Mouse (Mus musculus): ENCODE data around the gene Gpn1.
A peak's percentile ranks its signal among the peaks of the same experiment; 100 is the strongest.
"Not testable (repeated sequence)": the region's sequence is repeated elsewhere in the genome, so short reads cannot be mapped to it uniquely, and the experiment has no call there.

The Gpn1 gene

DNA sequence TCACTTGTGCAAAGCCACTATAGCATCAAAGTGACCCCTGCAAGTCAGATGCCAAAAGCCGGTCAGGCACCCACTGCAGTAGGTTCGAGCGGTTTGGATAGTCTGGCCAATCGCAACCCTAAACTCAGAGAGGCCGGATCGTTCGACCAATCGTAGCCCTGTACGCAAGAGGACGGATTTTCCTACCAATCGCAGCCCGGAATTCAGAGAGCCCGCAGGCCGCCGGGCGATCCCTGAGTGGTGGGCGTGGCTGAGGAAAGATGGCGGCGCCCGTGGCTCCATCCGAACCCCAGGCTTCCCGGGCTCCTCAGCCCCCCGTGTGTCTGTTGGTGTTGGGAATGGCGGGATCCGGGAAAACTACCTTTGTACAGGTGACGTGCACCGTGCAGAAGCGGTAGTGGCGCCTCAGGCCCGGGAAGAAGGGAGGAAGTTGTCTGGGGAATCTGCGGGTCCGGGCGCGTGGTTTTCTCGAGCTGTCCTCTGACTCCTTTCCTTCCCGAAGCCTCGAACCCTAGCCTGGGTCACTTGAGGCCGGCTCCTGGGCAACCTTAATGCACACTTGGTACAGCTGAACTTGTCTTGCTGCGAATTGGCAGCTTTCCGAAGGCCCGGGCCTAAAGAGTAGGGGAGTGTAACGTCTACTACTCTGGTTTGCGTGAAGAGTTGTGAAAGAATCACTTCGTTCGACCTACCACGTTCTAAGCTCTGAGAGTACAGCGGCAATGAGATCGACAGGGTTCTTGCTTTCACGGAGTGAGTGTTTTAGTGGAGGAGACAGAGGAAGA, at the start of gene Gpn1:
Gene Gpn1, plus strand, starts transcription at position 229 of the 785 bp plus-strand sequence.
- peak; percentile 83 for DNase-seq (ENCODE audit: low spot score)

GRCm38 (mm10) chr5:31451336-31451735, 43.2 kb upstream of the Gpn1 start:
- no peak for DNase-seq (ENCODE audit: low spot score)

DNA sequence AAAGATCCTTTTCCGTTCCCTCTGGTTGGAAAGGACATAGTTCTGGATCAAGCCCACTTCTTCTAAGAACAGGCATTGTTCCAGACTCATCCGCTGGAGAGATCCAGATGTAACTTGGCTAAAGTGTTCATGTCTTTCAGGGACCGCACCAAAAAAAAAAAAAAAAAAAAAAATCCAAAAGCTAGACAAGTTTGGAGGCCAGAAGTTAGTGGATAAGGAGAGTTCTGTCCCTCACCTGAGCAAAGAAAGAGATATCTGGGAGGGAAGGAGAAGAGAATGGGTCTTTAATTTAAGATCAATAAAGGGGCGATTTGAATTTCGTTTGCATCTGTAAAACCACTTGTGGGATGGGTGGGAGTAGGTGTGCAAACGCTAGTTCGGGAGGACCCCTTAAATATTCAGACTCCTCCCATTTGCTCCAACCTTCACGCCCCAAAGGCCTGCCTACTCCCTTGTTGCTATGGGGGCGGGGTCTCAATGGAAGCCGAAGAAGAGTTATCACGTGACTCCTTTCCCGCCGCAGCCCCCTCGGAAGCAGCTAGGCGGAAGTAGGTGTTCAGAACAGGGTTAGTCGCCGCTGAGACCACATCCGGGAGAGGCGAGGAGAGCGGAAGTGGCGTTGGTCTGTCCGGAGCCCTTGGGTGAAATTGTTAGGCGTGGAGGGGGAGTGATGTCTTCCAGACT, 42.5 kb upstream of the Gpn1 start, which contains the start of gene Zfp512:
Gene Zfp512, plus strand, starts transcription at position 554 of the 684 bp plus-strand sequence.
- DNase-seq (ENCODE audit: low spot score) = peak; percentile 81

GRCm38 (mm10) chr5:31452562-31452878, 42.0 kb upstream of the Gpn1 start:
- no peak for DNase-seq (ENCODE audit: low spot score)

DNA sequence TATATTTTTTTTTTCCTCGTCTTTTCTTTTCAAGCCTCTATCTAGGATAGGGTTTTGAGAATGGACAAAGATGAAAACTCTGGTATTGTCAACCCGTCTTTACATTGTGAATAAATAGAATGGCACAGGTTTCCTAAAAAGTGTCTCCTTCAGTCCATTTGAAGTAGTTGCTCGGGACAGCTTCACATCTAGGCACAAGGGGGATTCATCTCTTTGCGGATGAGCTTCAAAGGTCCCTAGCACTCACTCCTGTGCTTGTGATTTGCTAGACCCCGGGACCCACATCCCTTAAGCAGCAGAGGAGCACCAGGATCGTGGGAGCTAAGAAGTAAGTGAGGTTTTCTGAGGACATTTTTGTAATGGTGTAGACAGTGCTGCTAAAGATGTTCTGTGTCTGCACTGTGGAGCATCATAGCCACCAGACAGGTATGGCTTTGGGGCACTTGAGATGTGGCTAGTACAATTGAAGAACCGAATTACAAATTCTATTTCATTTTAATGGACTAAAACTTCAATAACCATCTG, 41.6 kb upstream of the Gpn1 start:
- DNase-seq (ENCODE audit: low spot score) = no peak

GRCm38 (mm10) chr5:31467798-31468197, 26.7 kb upstream of the Gpn1 start:
- DNase-seq (ENCODE audit: low spot score) = no peak

GRCm38 (mm10) chr5:31469711-31470110, 24.8 kb upstream of the Gpn1 start:
- DNase-seq (ENCODE audit: low spot score) = no peak

GRCm38 (mm10) chr5:31470334-31470733, 24.2 kb upstream of the Gpn1 start:
- peak; percentile 40 for DNase-seq (ENCODE audit: low spot score)

- no peak for DNase-seq (ENCODE audit: low spot score)
Measured at GRCm38 (mm10) chr5:31480536-31480935, 14.0 kb upstream of the Gpn1 start.

- no peak for DNase-seq (ENCODE audit: low spot score)
Measured at GRCm38 (mm10) chr5:31485440-31485839, 9.1 kb upstream of the Gpn1 start, which contains the start of gene 4930548H24Rik. 4930548H24Rik (plus strand) TSS chr5:31485740.

DNA sequence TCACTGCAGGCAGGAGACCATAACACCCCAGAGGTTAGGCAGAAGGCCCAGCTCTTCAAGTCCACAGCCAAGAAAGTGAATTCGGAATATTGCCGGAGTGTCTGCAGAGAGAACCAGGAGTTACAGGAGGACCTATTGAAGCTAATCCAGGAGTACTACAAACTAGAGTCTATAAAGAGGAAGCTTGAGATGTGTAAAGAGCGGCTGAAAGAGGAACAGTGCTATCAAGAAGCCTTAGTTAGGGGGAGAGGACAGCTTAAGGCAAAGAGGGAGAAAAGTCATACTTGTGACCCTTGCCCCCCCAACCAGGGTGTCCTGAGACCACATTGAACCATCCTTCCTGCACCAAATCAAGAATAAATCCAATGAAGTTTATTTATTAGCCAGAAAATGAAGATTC, 6.7 kb upstream of the Gpn1 start:
- DNase-seq (ENCODE audit: low spot score) = no peak

GRCm38 (mm10) chr5:31489116-31489769, 5.3 kb upstream of the Gpn1 start:
- no peak for DNase-seq (ENCODE audit: low spot score)

DNA sequence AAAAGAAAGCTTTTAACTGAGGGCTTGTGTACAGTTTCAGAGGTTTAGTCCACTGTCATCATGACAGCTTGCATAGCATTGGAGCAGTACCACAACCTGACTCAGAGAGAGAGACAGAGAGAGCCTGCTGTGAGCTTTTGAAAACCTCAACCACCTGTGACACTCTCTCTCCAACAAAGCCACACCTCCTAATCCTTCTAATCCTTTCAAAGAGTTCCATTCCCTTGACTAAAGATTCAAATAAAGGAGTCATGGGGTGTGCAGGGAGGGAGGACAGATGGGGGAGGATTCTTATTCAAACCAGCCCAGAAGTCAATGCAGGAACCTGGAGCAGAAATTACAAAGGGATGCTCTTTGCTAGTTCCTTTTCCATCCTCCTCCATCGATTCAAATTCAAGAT, 2.5 kb upstream of the Gpn1 start:
- no peak for DNase-seq (ENCODE audit: low spot score)

GRCm38 (mm10) chr5:31504843-31505242, 10.3 kb downstream of the Gpn1 start:
- DNase-seq (ENCODE audit: low spot score) = no peak

- no peak for DNase-seq (ENCODE audit: low spot score)
Measured at GRCm38 (mm10) chr5:31512481-31512880, 17.9 kb downstream of the Gpn1 start.

DNA sequence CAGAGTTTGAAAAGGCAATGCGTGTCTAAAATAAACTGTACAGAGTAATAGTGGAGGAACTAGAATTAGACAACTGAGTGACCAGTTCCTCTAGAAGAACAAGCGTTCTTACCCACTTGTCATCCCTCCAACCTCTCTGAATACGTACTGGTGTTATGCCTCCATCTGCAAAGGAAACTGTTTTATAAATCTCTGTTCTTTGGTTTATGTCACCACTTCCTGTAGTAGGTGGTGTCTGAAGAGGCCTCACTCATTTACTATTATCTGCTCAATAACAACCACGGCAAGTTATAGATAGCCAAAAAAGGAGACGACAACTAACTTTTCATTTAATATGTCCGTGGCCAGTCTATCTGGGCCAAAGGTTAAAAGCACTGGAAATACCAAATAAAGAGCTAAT, 26.0 kb downstream of the Gpn1 start:
- DNase-seq (ENCODE audit: low spot score) = no peak

DNA sequence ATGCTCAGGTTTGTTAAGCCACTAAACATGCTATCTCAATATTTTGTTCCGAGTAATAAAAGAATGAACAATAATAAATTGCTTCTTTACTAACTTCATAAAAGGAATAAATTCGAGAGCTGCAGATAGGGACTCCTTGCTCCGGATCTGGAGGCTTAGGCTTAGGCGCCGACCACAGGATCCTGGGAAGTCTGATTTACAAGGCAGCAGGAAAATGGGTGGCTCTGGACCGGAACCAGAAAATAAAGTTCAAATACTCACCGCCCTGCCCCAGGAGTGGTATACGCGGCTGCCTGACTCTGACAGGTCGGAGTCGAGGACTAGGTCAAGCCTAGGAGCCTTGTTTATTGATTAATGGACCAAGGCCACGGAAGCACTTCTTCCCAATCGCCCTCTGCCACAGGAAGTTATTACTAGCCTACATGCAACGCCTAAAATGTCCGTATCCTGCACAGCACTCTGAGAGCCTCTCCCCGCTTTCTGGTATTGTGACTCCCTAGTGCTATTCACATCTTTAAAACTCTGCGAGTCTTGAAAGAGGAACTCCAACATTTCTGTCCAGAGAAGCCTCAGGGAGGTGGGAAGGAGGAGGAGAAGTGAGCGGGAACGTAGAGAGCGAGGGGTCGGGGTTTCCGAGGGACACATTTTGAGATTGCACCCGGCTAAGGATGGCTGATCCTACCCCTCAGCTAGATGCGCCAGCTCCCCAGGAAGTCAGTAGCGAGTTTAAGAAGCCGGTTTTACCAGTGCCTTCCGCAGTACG, 32.0 kb downstream of the Gpn1 start, which contains the start of gene Slc4a1ap:
Gene Slc4a1ap, plus strand, starts transcription at position 642 of the 763 bp plus-strand sequence.
- peak; percentile 77 for DNase-seq (ENCODE audit: low spot score)

GRCm38 (mm10) chr5:31527117-31527680, 32.7 kb downstream of the Gpn1 start:
- DNase-seq (ENCODE audit: low spot score) = no peak

DNA sequence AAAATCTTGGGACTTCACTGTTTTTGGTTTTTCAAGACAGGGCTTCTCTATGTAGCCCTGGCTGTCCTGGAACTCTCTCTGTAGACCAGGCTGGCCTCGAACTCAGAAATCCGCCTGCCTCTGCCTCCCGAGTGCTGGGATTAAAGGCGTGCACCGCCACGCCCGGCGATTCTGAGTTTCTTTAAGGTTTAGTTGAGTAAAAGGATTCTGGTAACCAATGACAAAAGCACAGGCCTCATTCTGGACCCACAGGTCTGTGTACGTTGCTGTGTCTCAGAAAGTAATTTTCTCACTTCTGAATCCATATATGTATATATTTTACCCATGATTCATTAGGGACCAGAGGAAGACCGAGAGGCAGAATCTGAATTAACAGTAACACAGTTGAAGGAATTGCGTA, 33.2 kb downstream of the Gpn1 start, which contains the start of gene Supt7l:
Gene Supt7l, minus strand, starts transcription at position 101 of the 400 bp plus-strand sequence.
- DNase-seq (ENCODE audit: low spot score) = not testable (repeated sequence)

DNA sequence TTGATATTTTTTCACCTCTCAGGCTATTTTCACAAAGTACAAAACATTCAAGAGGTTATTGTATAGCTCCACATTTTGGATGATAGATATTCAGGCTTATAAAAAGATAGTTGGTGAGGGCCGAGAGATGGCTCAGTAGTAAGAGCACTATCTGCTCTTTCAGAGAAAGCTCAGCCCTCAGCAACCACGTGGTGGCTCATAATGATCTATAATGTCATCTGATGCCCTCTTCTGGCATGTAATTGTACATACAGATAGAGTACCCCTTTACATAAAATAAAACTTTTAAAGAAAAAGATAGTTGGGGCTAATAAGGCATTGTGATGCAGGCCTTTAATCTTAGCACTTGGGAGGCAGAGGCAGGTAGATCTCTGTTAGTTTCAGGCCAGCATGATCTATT, 34.0 kb downstream of the Gpn1 start:
- DNase-seq (ENCODE audit: low spot score) = no peak

- no peak for DNase-seq (ENCODE audit: low spot score)
Measured at GRCm38 (mm10) chr5:31535228-31535627, 40.7 kb downstream of the Gpn1 start.

All from urinary bladder, postnatal 25 days (tissue).